Mouse (Mus musculus): ENCODE measurements around the gene Snx8. TPM values are rescaled to one million over a fixed set of nuclear protein-coding genes. Genes with fewer than 3 reads are reported as not detected.
"Not testable (repeated sequence)": the region's sequence is repeated elsewhere in the genome, so short reads cannot be mapped to it uniquely, and the experiment has no call there.

Gene Snx8
- total RNA-seq, 2 experiments from 2014 or later: 17.0 to 18.2 TPM

- no peak for DNase-seq
- intact Hi-C loops (cut with DNase I): no loop called here
Observed at GRCm38 (mm10) chr5:140387816-140388510, 1.1 kb downstream of the Snx8 start.

DNA sequence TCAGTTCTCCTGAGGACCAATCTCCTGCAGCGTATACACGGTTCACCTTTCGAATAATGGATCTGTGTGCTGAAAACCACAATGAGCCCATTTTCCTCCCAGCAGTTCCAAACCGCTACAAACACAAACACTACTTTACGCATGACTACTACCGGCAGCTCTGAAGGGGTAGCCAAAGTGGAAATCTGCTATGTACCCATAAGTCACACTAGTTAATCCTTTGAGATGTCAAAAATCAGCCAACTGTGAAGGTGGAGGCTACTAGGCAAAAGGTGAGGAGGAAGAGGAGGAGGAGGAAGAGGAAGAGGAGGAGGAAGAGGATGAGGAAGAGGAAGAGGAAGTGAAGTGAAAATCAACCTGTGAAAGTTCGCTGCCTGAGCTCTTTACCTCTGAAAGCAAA is 1.8 kb downstream of the Snx8 start:
- intact Hi-C loops (cut with DNase I): no loop called here

GRCm38 (mm10) chr5:140384462-140384861 is 4.6 kb downstream of the Snx8 start:
- intact Hi-C loops (cut with DNase I): no loop called here
- DNase-seq: no peak

More for the DNA sequence above, 1.8 kb downstream of the Snx8 start:
- no peak for DNase-seq

GRCm38 (mm10) chr5:140383559-140383958 is 5.5 kb downstream of the Snx8 start:
- intact Hi-C loops (cut with DNase I): no loop called here

GRCm38 (mm10) chr5:140382688-140383087 is 6.4 kb downstream of the Snx8 start:
- intact Hi-C loops (cut with DNase I): no loop called here

More at GRCm38 (mm10) chr5:140383559-140383958, 5.5 kb downstream of the Snx8 start:
- peak in 1 of 2 experiments; percentile 35 for DNase-seq

GRCm38 (mm10) chr5:140381156-140381555 is 7.9 kb downstream of the Snx8 start:
- intact Hi-C loops (cut with DNase I): no loop called here
- DNase-seq: no peak

More at GRCm38 (mm10) chr5:140382688-140383087, 6.4 kb downstream of the Snx8 start:
- no peak for DNase-seq

GRCm38 (mm10) chr5:140379299-140379698 is 9.8 kb downstream of the Snx8 start:
- intact Hi-C loops (cut with DNase I): no loop called here
- no peak for DNase-seq

DNA sequence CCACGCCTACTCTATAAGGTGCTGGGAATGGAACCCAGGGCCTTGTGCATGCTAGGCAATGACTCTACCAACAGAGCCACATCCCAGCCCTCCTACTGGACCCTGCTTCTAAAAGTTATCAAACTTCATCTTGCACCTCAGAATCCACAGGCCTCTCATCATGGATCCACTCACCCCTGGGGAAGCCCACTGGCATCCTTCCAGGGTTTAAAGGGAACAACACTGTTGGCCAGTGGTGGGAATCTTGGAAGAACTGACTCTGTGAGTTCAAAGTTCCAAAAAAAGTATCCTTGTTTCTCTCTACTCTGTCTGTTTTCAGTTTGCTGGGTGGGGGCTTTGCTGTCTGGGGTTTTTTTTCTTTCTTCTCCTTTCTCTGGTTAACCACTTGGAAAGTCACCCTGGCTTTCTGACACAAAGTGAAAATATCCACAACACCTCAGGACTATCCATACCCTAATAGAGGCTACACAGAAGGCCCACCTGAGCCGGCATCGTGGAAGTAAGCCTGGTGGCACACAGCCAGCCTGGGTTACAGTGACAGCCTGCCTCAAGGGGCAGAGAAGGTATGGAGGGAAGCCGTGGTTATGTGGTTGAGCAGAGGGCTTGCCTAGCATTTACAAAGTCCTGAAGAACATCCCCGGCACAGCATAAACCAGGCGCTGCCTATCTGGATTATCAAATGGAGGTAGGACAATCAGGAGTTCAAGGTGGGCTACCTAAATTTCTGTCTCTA is 10.8 kb downstream of the Snx8 start:
- no peak for DNase-seq
- intact Hi-C loops (cut with DNase I): no loop called here

DNA sequence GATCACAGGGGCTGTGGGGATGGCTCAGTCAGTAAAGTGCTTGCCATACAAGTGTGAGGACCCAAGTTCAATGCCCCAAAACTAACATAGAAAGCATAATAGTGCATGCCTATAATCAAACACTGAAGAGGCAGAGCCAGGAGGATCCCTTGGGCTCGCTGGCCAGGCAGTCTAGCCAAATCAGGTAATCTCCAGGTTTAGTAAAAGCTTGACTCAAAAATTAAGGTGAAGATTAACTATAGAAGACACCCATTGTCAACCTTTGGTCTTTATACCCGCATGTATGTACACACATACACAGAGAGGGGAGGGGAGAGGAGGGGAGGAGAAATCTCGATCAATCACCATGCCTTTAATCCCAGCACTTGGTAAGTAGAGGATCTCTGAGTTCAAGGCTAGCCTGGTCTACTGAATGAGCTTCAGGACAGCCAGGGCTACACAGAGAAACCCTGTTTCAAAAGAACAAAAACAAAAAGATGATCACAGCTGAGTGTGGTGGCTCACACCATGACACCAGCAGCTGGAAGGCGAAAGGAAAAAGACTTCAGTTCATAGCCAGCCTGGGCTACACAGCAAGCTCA is 13.7 kb downstream of the Snx8 start:
- intact Hi-C loops (cut with DNase I): no loop called here
- DNase-seq: no peak

DNA sequence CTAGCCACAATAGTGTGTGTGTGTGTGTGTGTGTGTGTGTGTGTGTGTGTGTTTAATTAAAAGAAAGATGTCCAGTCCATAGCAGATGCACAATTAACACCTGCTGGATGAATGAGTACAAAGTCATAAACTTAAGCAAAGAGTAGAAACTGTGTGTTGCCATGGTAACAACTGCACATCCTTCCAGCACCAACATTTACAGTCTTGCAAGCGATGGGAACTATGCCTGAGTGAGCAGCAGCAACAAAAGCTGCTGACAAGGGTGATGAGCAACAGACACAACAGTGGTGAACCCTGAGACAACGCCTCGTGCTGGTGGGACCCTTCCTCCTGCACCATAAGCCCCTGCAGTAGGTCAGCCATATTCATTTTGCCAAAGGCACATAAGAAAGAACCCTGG is 14.8 kb downstream of the Snx8 start:
- intact Hi-C loops (cut with DNase I): no loop called here
- no peak for DNase-seq

DNA sequence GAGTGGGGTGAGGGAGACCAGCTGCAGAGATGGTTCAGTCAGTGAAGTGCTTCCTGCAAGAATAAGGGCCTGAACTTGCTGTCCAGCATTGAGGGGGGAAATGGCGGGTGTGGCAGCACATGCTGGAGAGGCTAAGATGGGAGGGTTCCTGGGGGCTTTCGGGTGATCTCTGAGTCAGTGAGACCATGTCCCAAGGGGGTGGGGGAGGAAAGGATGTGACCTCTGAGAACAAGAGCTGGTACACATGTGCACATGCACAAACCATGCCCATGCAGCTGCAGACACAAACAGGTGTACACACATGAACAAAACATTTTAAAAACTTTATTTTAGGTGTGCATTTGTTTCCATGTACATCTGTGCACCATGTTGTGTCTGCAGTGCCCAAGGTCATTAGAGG is 15.4 kb downstream of the Snx8 start:
- intact Hi-C loops (cut with DNase I): no loop called here
- no peak for DNase-seq

GRCm38 (mm10) chr5:140371671-140372070 is 17.4 kb downstream of the Snx8 start:
- no peak for DNase-seq
- intact Hi-C loops (cut with DNase I): no loop called here

GRCm38 (mm10) chr5:140370446-140371254 is 18.4 kb downstream of the Snx8 start:
- peak in 1 of 2 experiments; percentile 19 for DNase-seq

GRCm38 (mm10) chr5:140369466-140369865 is 19.6 kb downstream of the Snx8 start:
- DNase-seq: no peak
- intact Hi-C loops (cut with DNase I): no loop called here

More at GRCm38 (mm10) chr5:140370446-140371254, 18.4 kb downstream of the Snx8 start:
- intact Hi-C loops (cut with DNase I): no loop called here

GRCm38 (mm10) chr5:140368926-140369325 is 20.1 kb downstream of the Snx8 start:
- no peak for DNase-seq
- intact Hi-C loops (cut with DNase I): no loop called here

- intact Hi-C loops (cut with DNase I); DNase-seq: not testable (repeated sequence)
Observed at GRCm38 (mm10) chr5:140368126-140368525, 20.9 kb downstream of the Snx8 start.

- intact Hi-C loops (cut with DNase I): no loop called here
- DNase-seq: no peak
Observed at GRCm38 (mm10) chr5:140364415-140364814, 24.6 kb downstream of the Snx8 start.

GRCm38 (mm10) chr5:140359930-140360674 is 29.0 kb downstream of the Snx8 start:
- no peak for DNase-seq
- intact Hi-C loops (cut with DNase I): no loop called here

GRCm38 (mm10) chr5:140357466-140357865 is 31.6 kb downstream of the Snx8 start:
- DNase-seq: no peak
- intact Hi-C loops (cut with DNase I): no loop called here

DNA sequence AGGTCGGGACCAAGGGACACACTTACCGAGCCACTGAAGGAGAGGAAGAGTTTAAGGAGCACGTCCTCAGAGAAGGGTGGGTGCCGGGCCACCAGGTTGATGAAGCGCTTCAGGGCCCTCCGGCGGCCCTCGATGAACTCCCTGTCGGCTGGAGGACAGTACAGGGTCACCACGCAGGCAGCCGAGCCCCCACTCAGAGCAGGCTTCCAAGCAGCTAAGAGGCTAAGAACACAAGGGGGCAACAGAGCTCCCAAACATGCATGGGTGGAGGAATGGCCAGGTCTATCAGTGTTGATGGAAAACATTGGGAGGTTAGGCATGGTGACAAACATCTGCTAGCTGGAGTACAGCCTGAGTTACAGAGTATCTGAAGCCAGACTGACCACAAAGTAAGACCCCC is 33.1 kb downstream of the Snx8 start:
- intact Hi-C loops (cut with DNase I): no loop called here
- DNase-seq: peak in 1 of 2 experiments; percentile 18
